Mouse (Mus musculus) left cerebral cortex, adult 2 months (tissue): ENCODE measurements around the gene Pi4kb. TPM values are rescaled to one million over a fixed set of nuclear protein-coding genes. Genes with fewer than 3 reads are reported as not detected.

ENCODE experiments used
- DNase-seq, 2 experiments: peaks; one replicate each; pipeline ENCODE4 v3.0.0; 2021 to 2022; ENCODE audit warnings: low spot score in 2 of 2, mixed read lengths in 1 of 2; ENCODE audit errors: extremely low spot score in 1 of 2
- H3K27ac ChIP-seq: fragments of 200-600 bp; 2 replicates; pipeline ENCODE4 v1.8.1; 2022
- H3K4me3 ChIP-seq: fragments of 200-600 bp; 2 replicates; pipeline ENCODE4 v1.8.1; 2022
- CTCF ChIP-seq: fragments of 200-600 bp; IDR thresholded peaks from 2 replicates; pipeline ENCODE4 v1.8.1; 2022; ENCODE audit warnings: antibody characterized with exemption, mild to moderate bottlenecking, moderate library complexity
- intact Hi-C: fragments of 180-260 bp; cut with DNase I; formaldehyde crosslinking; loops from one replicate; pipeline ENCODE4 v1.15.1; 2025
- total RNA-seq, 2 experiments: library from RNA; stranded (reverse); gene quantifications; 2 replicates each; pipeline ENCODE4 v1.2.3; 2021

Pi4kb gene
- total RNA-seq, 2 experiments from 2014 or later = 58.0 to 58.4 TPM

DNA sequence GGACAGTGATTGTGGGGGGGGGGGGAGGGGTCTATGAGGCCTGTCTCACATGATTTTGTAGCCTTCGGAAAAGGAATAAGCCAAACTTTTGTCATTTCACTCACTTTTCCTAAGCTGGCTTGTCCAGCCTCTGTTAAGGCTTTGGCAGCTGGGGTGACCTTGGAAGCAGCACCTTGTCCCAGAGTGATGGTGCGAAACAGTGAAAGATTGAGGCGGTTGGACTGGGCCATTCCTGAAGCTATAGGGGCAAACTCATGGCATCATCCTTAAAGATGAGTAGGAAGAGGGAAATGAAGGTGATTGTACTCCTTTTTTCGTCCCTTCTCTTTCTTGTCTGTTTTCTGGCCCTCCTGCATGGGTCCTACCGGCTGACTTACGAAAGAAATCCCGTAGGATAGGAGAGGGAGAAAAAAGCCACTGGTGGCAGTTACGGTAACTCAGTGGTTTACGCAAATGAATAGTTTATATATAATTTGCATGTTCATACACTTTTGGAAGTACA is 454 bp upstream of the Pi4kb start:
- intact Hi-C loops = loop anchor here (1.0 to 2.0 kb wide), 2 partner anchors 20 to 23 kb away; partner anchors contain the start of gene Rfx5
- TF ChIP-seq CTCF = no peak
- H3K4me3 ChIP-seq = peak overlapping the region; percentile 88
- peak overlapping the region; percentile 69 for H3K27ac ChIP-seq
- no peak for DNase-seq

- DNase-seq = no peak
- H3K27ac ChIP-seq = no peak overlapping the region
- no peak overlapping the region for H3K4me3 ChIP-seq
- TF ChIP-seq CTCF = no peak
- intact Hi-C loops = no loop called here
Measured at GRCm38 (mm10) chr3:94984312-94984711, 9.8 kb downstream of the Pi4kb start.

- intact Hi-C loops = no loop called here
Measured at GRCm38 (mm10) chr3:94985513-94985912, 11.0 kb downstream of the Pi4kb start.

DNA sequence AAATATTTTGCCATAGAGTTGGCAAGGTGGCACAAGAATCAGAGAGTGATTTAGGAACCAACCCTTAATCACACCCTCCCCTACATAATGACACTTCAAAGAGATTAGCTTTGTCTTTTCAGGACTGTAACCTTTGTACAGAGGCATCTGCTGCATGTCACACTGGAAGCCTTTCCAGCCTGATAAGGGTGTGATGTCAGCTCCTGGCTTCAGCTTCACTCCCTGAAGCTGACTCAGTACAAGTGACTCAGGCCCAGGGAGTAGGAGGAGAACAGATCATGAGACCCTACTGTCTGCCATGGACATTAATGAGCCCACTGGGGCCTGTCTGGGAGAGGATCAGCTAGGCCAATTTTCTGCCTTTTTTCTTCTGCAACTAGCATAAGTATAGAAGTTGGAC is 13.0 kb downstream of the Pi4kb start:
- Histone ChIP-seq H3K27ac (no peak overlapping the region; the same call in 1 of the 2 replicates), H3K4me3 (no peak overlapping the region)
- no peak for TF ChIP-seq CTCF
- no peak for DNase-seq
- intact Hi-C loops = no loop called here

More at GRCm38 (mm10) chr3:94985513-94985912, 11.0 kb downstream of the Pi4kb start:
- H3K27ac ChIP-seq = no peak overlapping the region
- no peak for DNase-seq
- no peak overlapping the region for H3K4me3 ChIP-seq
- TF ChIP-seq CTCF = no peak

DNA sequence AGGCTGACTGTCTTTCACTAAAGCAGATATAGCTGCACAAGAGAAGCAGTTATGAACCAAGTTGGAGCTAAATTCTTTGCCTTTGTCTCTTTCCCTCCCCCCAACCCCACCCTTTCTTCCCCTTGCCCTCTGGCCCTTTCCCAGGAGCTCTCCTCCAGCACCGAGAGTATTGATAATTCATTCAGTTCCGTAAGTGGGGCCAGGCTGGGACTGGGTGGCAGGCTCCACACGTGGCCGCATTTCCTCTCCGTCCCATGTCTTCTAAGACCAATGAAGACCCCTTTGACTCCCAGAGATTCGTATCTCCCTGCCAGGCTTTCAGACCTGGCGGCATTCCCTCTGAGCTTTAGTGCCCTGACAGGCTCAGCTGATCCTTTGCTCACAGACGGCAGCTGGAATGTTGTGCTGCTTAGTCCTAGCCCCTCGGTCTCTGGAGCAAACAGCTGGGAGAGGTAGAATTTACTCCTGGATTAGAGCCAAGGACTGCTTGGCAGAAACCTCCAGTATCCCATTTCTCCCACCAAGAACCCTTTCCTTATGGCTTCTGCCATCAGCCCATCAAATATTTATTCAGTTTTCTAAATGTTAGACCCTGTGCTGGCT is 14.7 kb downstream of the Pi4kb start:
- no peak for DNase-seq
- intact Hi-C loops = no loop called here
- TF ChIP-seq CTCF = no peak
- Histone ChIP-seq H3K27ac (no peak overlapping the region), H3K4me3 (no peak overlapping the region)

DNA sequence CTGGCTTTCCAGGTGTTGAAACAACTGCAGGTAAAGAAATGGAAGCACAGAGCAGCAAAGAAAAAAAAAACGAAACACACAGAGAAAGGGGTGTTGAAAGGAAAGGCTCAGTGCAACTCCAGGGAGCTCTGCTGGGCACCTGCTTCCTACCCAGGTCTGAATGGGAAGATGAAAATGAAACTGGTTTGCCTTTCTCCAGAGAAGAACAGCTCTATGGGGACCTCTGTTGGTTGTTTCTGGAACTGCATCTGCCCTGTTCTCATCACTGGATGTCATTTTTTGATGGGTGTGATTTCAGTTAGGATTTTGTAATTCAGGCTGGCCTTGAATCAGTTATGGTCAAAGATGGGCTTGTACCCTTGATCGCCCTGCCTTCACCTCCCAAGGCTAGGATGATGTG is 22.4 kb downstream of the Pi4kb start:
- no peak overlapping the region for H3K4me3 ChIP-seq
- TF ChIP-seq CTCF = peak; percentile 99
- H3K27ac ChIP-seq = no peak overlapping the region
- peak; percentile 71 to 85 for DNase-seq
- intact Hi-C loops = loop anchor here (1.0 to 5.0 kb wide), 3 partner anchors 22 to 95 kb away; partner anchors contain the start of gene Pi4kb

DNA sequence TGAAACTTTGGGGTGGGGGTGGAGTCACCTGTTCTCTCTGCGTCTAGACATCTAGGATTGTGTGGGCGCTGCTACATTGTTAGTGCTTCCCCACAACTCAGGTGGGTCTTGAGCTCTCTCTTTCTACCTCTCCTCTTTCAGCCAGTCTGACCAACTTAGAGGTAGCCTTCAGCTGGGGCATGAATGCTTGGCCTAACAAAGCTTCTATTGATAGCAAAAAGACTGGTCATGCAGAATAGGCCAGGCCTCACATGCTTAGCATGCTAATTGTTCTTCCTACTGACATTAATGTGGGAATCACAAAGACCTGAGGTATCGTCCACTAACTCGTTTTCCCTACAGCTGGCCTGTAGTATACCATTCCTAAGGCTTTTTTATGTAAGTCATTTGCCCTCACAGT is 28.0 kb downstream of the Pi4kb start:
- H3K27ac ChIP-seq = peak overlapping the region; percentile 28; the same call in 1 of the 2 replicates
- H3K4me3 ChIP-seq = no peak overlapping the region
- TF ChIP-seq CTCF = no peak
- intact Hi-C loops = no loop called here
- DNase-seq = no peak

DNA sequence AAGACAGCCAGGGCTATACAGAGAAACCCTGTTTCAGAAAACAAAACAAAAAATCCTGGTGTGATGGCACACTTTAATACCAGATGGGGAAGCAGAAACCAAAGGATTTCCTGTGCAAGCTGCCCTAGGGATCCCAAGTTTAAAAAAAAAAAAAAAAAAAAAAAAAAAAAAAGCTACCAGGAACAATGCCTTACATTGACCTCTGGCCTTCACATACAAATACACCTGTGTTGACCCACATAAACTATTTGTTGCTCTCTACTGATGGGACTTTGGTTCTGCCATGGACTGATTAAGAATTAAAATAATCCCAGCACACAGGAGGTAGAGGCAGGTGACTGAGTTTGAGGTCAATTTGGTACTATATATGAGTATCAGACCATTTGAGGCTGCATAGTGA is 28.7 kb downstream of the Pi4kb start:
- no peak for TF ChIP-seq CTCF
- DNase-seq = no peak
- no peak overlapping the region for H3K4me3 ChIP-seq
- intact Hi-C loops = no loop called here
- no peak overlapping the region for H3K27ac ChIP-seq

DNA sequence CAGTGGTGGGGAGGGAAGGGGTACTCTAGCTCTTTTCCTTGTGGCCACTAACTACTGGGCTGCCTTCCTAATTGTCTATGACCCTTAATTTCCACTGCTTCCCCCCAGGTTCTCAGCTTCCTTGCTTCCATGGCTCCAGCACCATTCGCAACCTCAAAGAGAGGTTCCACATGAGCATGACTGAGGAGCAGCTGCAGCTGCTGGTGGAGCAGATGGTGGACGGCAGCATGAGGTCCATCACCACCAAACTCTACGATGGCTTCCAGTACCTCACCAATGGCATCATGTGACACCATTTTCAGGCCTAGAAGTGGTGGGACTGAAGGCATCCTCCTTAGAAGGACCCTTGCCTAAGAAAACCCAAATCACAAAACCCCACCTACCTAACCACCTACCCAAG is 31.1 kb downstream of the Pi4kb start:
- TF ChIP-seq CTCF = no peak
- Histone ChIP-seq H3K4me3 (no peak overlapping the region), H3K27ac (no peak overlapping the region)
- no peak for DNase-seq
- intact Hi-C loops = no loop called here

GRCm38 (mm10) chr3:95007706-95008105 is 33.2 kb downstream of the Pi4kb start:
- no peak for DNase-seq
- Histone ChIP-seq H3K27ac (no peak overlapping the region), H3K4me3 (no peak overlapping the region)
- no peak for TF ChIP-seq CTCF
- intact Hi-C loops = no loop called here

GRCm38 (mm10) chr3:95010396-95010795 is 35.9 kb downstream of the Pi4kb start:
- intact Hi-C loops = no loop called here
- no peak for TF ChIP-seq CTCF
- no peak overlapping the region for H3K27ac ChIP-seq
- no peak for DNase-seq
- H3K4me3 ChIP-seq = no peak overlapping the region

GRCm38 (mm10) chr3:95012982-95013381 is 38.5 kb downstream of the Pi4kb start:
- no peak overlapping the region for H3K4me3 ChIP-seq
- TF ChIP-seq CTCF = no peak
- no peak for DNase-seq
- intact Hi-C loops = no loop called here
- no peak overlapping the region for H3K27ac ChIP-seq
